Mouse (Mus musculus): ENCODE results near the gene Slit3. TPM values are rescaled to one million over a fixed set of nuclear protein-coding genes. Genes with fewer than 3 reads are reported as not detected.

Gene Slit3
- polyA plus RNA-seq, 1 experiment from 2014 or later: 14.3 TPM

- ATAC-seq (ENCODE audit: low FRiP score) (no peak), DNase-seq (ENCODE audit: low spot score) (no peak)
- Histone ChIP-seq H3K4me1 (replicated peaks; ENCODE audit: control insufficient read depth, insufficient read depth, low read length) (no peaks in the 10 kb centered on the region), H3K27ac (no peak overlapping the region), H3K9me3 (ENCODE audit: control insufficient read depth, low read length) (no peaks in the 10 kb centered on the region), H3K27me3 (ENCODE audit: control insufficient read depth, insufficient read depth, low read length) (no peaks in the 10 kb centered on the region), H3K4me3 (replicated peaks; ENCODE audit: low read length) (no peak overlapping the region), H3K9ac (no peak overlapping the region), H3K4me2 (replicated peaks) (no peak overlapping the region), H3K36me3 (replicated peaks; ENCODE audit: control insufficient read depth, insufficient read depth) (no peaks in the 10 kb centered on the region)
- WGBS: 88% methylated on average over 6 of the region's 6 CpGs
These were observed 566.3 kb downstream of the Slit3 start for GRCm38 (mm10) chr11:35687316-35687715.

GRCm38 (mm10) chr11:35690515-35691281, 569.7 kb downstream of the Slit3 start:
- H3K36me3 ChIP-seq (replicated peaks; ENCODE audit: control insufficient read depth, insufficient read depth): no peaks in the 10 kb centered on the region
- H3K9me3 ChIP-seq (ENCODE audit: control insufficient read depth, low read length): no peaks in the 10 kb centered on the region
- H3K4me3 ChIP-seq (replicated peaks; ENCODE audit: low read length): no peak overlapping the region
- H3K4me1 ChIP-seq (replicated peaks; ENCODE audit: control insufficient read depth, insufficient read depth, low read length): no peaks in the 10 kb centered on the region
- H3K9ac ChIP-seq: no peak overlapping the region
- 56% methylated on average over 7 of the region's 7 CpGs for WGBS
- no peak overlapping the region for H3K4me2 ChIP-seq (replicated peaks)
- ATAC-seq (ENCODE audit: low FRiP score) (no peak), DNase-seq (ENCODE audit: low spot score) (no peak)
- H3K27ac ChIP-seq: no peak overlapping the region
- no peaks in the 10 kb centered on the region for H3K27me3 ChIP-seq (ENCODE audit: control insufficient read depth, insufficient read depth, low read length)

GRCm38 (mm10) chr11:35693136-35693535, 572.1 kb downstream of the Slit3 start:
- H3K27ac ChIP-seq: no peak overlapping the region
- 15% methylated on average over 5 of the region's 5 CpGs for WGBS
- H3K4me2 ChIP-seq (replicated peaks): no peak overlapping the region
- peak; percentile 53; the same call in 1 of the 2 replicates for ATAC-seq (ENCODE audit: low FRiP score)
- no peaks in the 10 kb centered on the region for H3K36me3 ChIP-seq (replicated peaks; ENCODE audit: control insufficient read depth, insufficient read depth)
- no peaks in the 10 kb centered on the region for H3K27me3 ChIP-seq (ENCODE audit: control insufficient read depth, insufficient read depth, low read length)
- no peak overlapping the region for H3K9ac ChIP-seq
- no peak overlapping the region for H3K4me3 ChIP-seq (replicated peaks; ENCODE audit: low read length)
- peak; percentile 89 for DNase-seq (ENCODE audit: low spot score)
- H3K4me1 ChIP-seq (replicated peaks; ENCODE audit: control insufficient read depth, insufficient read depth, low read length): no peaks in the 10 kb centered on the region
- no peaks in the 10 kb centered on the region for H3K9me3 ChIP-seq (ENCODE audit: control insufficient read depth, low read length)

GRCm38 (mm10) chr11:35693625-35694024, 572.6 kb downstream of the Slit3 start:
- H3K4me3 ChIP-seq (replicated peaks; ENCODE audit: low read length): no peak overlapping the region
- H3K36me3 ChIP-seq (replicated peaks; ENCODE audit: control insufficient read depth, insufficient read depth): no peaks in the 10 kb centered on the region
- no peak overlapping the region for H3K9ac ChIP-seq
- ATAC-seq (ENCODE audit: low FRiP score) (no peak), DNase-seq (ENCODE audit: low spot score) (no peak)
- H3K27ac ChIP-seq: no peak overlapping the region
- no peaks in the 10 kb centered on the region for H3K9me3 ChIP-seq (ENCODE audit: control insufficient read depth, low read length)
- 80% methylated on average over 7 of the region's 7 CpGs for WGBS
- no peak overlapping the region for H3K4me2 ChIP-seq (replicated peaks)
- no peaks in the 10 kb centered on the region for H3K27me3 ChIP-seq (ENCODE audit: control insufficient read depth, insufficient read depth, low read length)
- H3K4me1 ChIP-seq (replicated peaks; ENCODE audit: control insufficient read depth, insufficient read depth, low read length): no peaks in the 10 kb centered on the region

GRCm38 (mm10) chr11:35697476-35697875, 576.5 kb downstream of the Slit3 start:
- DNase-seq (ENCODE audit: low spot score) (no peak), ATAC-seq (ENCODE audit: low FRiP score) (no peak)
- no peak overlapping the region for H3K9ac ChIP-seq
- no peaks in the 10 kb centered on the region for H3K9me3 ChIP-seq (ENCODE audit: control insufficient read depth, low read length)
- no peaks in the 10 kb centered on the region for H3K36me3 ChIP-seq (replicated peaks; ENCODE audit: control insufficient read depth, insufficient read depth)
- H3K4me3 ChIP-seq (replicated peaks; ENCODE audit: low read length): no peak overlapping the region
- no peak overlapping the region for H3K4me2 ChIP-seq (replicated peaks)
- H3K4me1 ChIP-seq (replicated peaks; ENCODE audit: control insufficient read depth, insufficient read depth, low read length): no peaks in the 10 kb centered on the region
- no peak overlapping the region for H3K27ac ChIP-seq
- no peaks in the 10 kb centered on the region for H3K27me3 ChIP-seq (ENCODE audit: control insufficient read depth, insufficient read depth, low read length)
- WGBS: 92% methylated on average over 7 of the region's 7 CpGs

GRCm38 (mm10) chr11:35698901-35699300, 577.9 kb downstream of the Slit3 start:
- DNase-seq (ENCODE audit: low spot score): no peak
- no peaks in the 10 kb centered on the region for H3K9me3 ChIP-seq (ENCODE audit: control insufficient read depth, low read length)
- H3K4me2 ChIP-seq (replicated peaks): no peak overlapping the region
- no peak overlapping the region for H3K4me3 ChIP-seq (replicated peaks; ENCODE audit: low read length)
- H3K36me3 ChIP-seq (replicated peaks; ENCODE audit: control insufficient read depth, insufficient read depth): no peaks in the 10 kb centered on the region
- no peak for ATAC-seq (ENCODE audit: low FRiP score)
- no peaks in the 10 kb centered on the region for H3K27me3 ChIP-seq (ENCODE audit: control insufficient read depth, insufficient read depth, low read length)
- no peaks in the 10 kb centered on the region for H3K4me1 ChIP-seq (replicated peaks; ENCODE audit: control insufficient read depth, insufficient read depth, low read length)
- no peak overlapping the region for H3K27ac ChIP-seq
- 94% methylated on average over 5 of the region's 5 CpGs for WGBS
- H3K9ac ChIP-seq: no peak overlapping the region

GRCm38 (mm10) chr11:35703471-35703870, 582.4 kb downstream of the Slit3 start:
- Histone ChIP-seq H3K27ac (no peak overlapping the region), H3K9me3 (ENCODE audit: control insufficient read depth, low read length) (no peaks in the 10 kb centered on the region), H3K4me1 (replicated peaks; ENCODE audit: control insufficient read depth, insufficient read depth, low read length) (no peaks in the 10 kb centered on the region), H3K27me3 (ENCODE audit: control insufficient read depth, insufficient read depth, low read length) (no peaks in the 10 kb centered on the region), H3K4me3 (replicated peaks; ENCODE audit: low read length) (no peak overlapping the region), H3K36me3 (replicated peaks; ENCODE audit: control insufficient read depth, insufficient read depth) (no peaks in the 10 kb centered on the region), H3K4me2 (replicated peaks) (no peak overlapping the region), H3K9ac (no peak overlapping the region)
- 69% methylated on average over 4 of the region's 4 CpGs for WGBS
- no peak for DNase-seq (ENCODE audit: low spot score)
- no peak for ATAC-seq (ENCODE audit: low FRiP score)

- WGBS: 96% methylated on average over 13 of the region's 13 CpGs
- DNase-seq (ENCODE audit: low spot score): no peak
- H3K27me3 ChIP-seq (ENCODE audit: control insufficient read depth, insufficient read depth, low read length): no peaks in the 10 kb centered on the region
- H3K4me1 ChIP-seq (replicated peaks; ENCODE audit: control insufficient read depth, insufficient read depth, low read length): no peaks in the 10 kb centered on the region
- no peak overlapping the region for H3K4me2 ChIP-seq (replicated peaks)
- no peak overlapping the region for H3K9ac ChIP-seq
- ATAC-seq (ENCODE audit: low FRiP score): no peak
- H3K9me3 ChIP-seq (ENCODE audit: control insufficient read depth, low read length): no peaks in the 10 kb centered on the region
- no peak overlapping the region for H3K4me3 ChIP-seq (replicated peaks; ENCODE audit: low read length)
- no peak overlapping the region for H3K27ac ChIP-seq
- H3K36me3 ChIP-seq (replicated peaks; ENCODE audit: control insufficient read depth, insufficient read depth): no peaks in the 10 kb centered on the region
These were observed 583.4 kb downstream of the Slit3 start for GRCm38 (mm10) chr11:35704381-35704780.

- 93% methylated on average over 5 of the region's 5 CpGs for WGBS
These were observed 583.9 kb downstream of the Slit3 start for GRCm38 (mm10) chr11:35704927-35705326.

GRCm38 (mm10) chr11:35707431-35707830, 586.4 kb downstream of the Slit3 start:
- no peak for DNase-seq (ENCODE audit: low spot score)
- Histone ChIP-seq H3K4me1 (replicated peaks; ENCODE audit: control insufficient read depth, insufficient read depth, low read length) (no peaks in the 10 kb centered on the region), H3K27ac (no peak overlapping the region), H3K36me3 (replicated peaks; ENCODE audit: control insufficient read depth, insufficient read depth) (no peaks in the 10 kb centered on the region), H3K4me3 (replicated peaks; ENCODE audit: low read length) (no peak overlapping the region), H3K4me2 (replicated peaks) (no peak overlapping the region), H3K9ac (no peak overlapping the region), H3K9me3 (ENCODE audit: control insufficient read depth, low read length) (no peaks in the 10 kb centered on the region), H3K27me3 (ENCODE audit: control insufficient read depth, insufficient read depth, low read length) (no peaks in the 10 kb centered on the region)
- ATAC-seq (ENCODE audit: low FRiP score): no peak
- 97% methylated on average over 12 of the region's 12 CpGs for WGBS

More at GRCm38 (mm10) chr11:35704927-35705326, 583.9 kb downstream of the Slit3 start:
- H3K27ac ChIP-seq: no peak overlapping the region
- H3K9ac ChIP-seq: no peak overlapping the region
- no peaks in the 10 kb centered on the region for H3K36me3 ChIP-seq (replicated peaks; ENCODE audit: control insufficient read depth, insufficient read depth)
- H3K4me3 ChIP-seq (replicated peaks; ENCODE audit: low read length): no peak overlapping the region
- DNase-seq (ENCODE audit: low spot score) (no peak), ATAC-seq (ENCODE audit: low FRiP score) (no peak)
- H3K27me3 ChIP-seq (ENCODE audit: control insufficient read depth, insufficient read depth, low read length): no peaks in the 10 kb centered on the region
- no peaks in the 10 kb centered on the region for H3K4me1 ChIP-seq (replicated peaks; ENCODE audit: control insufficient read depth, insufficient read depth, low read length)
- no peak overlapping the region for H3K4me2 ChIP-seq (replicated peaks)
- H3K9me3 ChIP-seq (ENCODE audit: control insufficient read depth, low read length): no peaks in the 10 kb centered on the region

Measured in hindbrain, embryonic 14.5 days (tissue).